Comparison of ENCODE assay signal across 14 mouse cellular contexts in genomic region chr15:101318889-101319765, GRCm38 (mm10). TPM values are rescaled to one million over a fixed set of nuclear protein-coding genes. Genes with fewer than 3 reads are reported as not detected.
DNase-seq lines count a peak whose midpoint lies in the region; ATAC-seq lines count a peak whose summit lies in the region.
"Had no signal": no experiment of that assay in that cellular context is flagged by ENCODE, and none has a peak within 500 bp of the region (broad histone marks: within the 10 kb centered on the region; RNA-seq: fewer than 3 reads in every experiment).

No protein-coding gene starts in this region.

- H3K4me3 ChIP-seq in midbrain, embryonic 11.5 days (ENCODE audit: low read depth, low read length), result no peak overlapping the region
- H3K4me3 ChIP-seq in midbrain, embryonic 14.5 days (replicated peaks; ENCODE audit: low read depth, low read length), result no peak overlapping the region
- no peak overlapping the region for H3K4me3 ChIP-seq in heart, embryonic 12.5 days
- no peak overlapping the region for H3K4me3 ChIP-seq in macrophage (ENCODE audit: inconsistent target)
- H3K4me3 ChIP-seq: limb, embryonic 13.5 days had no signal

- 77% methylated on average over 14 of the region's 14 CpGs for WGBS in midbrain, embryonic 11.5 days
- WGBS in midbrain, embryonic 14.5 days, result 68% methylated on average over 14 of the region's 14 CpGs
- 43% methylated on average over 14 of the region's 14 CpGs for WGBS in heart, embryonic 12.5 days
- 31% methylated on average over 14 of the region's 14 CpGs for WGBS in macrophage (ENCODE audit: missing documents)

- H3K36me3 ChIP-seq in midbrain, embryonic 11.5 days (ENCODE audit: control insufficient read depth, insufficient read depth, low read length), result no peaks in the 10 kb centered on the region
- H3K36me3 ChIP-seq in midbrain, embryonic 14.5 days (ENCODE audit: control insufficient read depth, insufficient read depth, low read length), result no peaks in the 10 kb centered on the region
- H3K36me3 ChIP-seq in heart, embryonic 12.5 days, result no peaks in the 10 kb centered on the region
- H3K36me3 ChIP-seq in macrophage (ENCODE audit: inconsistent target), result no peaks in the 10 kb centered on the region
- H3K36me3 ChIP-seq: limb, embryonic 13.5 days had no signal

- DNase-seq in heart, adult 11 months, result peak; percentile 96
- DNase-seq in heart, adult 8-10 months (ENCODE audit: low spot score), result no peak
- DNase-seq in midbrain, embryonic 11.5 days (ENCODE audit: low spot score, missing footprints), result peak; percentile 37
- DNase-seq in midbrain, embryonic 14.5 days, result no peak
- no peak for DNase-seq in Muller cell, postnatal 12 days (ENCODE audit: inconsistent ontology term)
- DNase-seq in left cerebral cortex, adult 18-20 months (ENCODE audit: low spot score in 2 of 2), result no peak
- DNase-seq: cerebellum, adult 9-10 months; gastrocnemius, postnatal 10 days; right cerebral cortex, postnatal 14 days had no signal

- no peak overlapping the region for H3K27ac ChIP-seq in midbrain, embryonic 11.5 days (ENCODE audit: low read depth, low read length)
- no peak overlapping the region for H3K27ac ChIP-seq in midbrain, embryonic 14.5 days (replicated peaks; ENCODE audit: low read depth, low read length)
- H3K27ac ChIP-seq in heart, embryonic 12.5 days (ENCODE audit: poor library complexity, severe bottlenecking), result peak overlapping the region; percentile 79
- H3K27ac ChIP-seq in macrophage, result peak overlapping the region; percentile 82
- H3K27ac ChIP-seq: limb, embryonic 13.5 days had no signal

- ATAC-seq in midbrain, embryonic 11.5 days (ENCODE audit: low FRiP score), result no peak
- ATAC-seq in midbrain, embryonic 14.5 days (ENCODE audit: low FRiP score, low TSS enrichment), result no peak
- ATAC-seq in heart, embryonic 12.5 days (ENCODE audit: insufficient number of reproducible peaks, low FRiP score), result no peak
- ATAC-seq: inflammation-experienced regulatory T-cells, adult 6 months had no signal

- no peak overlapping the region for H3K4me2 ChIP-seq in midbrain, embryonic 11.5 days
- no peak overlapping the region for H3K4me2 ChIP-seq in midbrain, embryonic 14.5 days (ENCODE audit: low read length)
- H3K4me2 ChIP-seq in heart, embryonic 12.5 days, result no peak overlapping the region
- H3K4me2 ChIP-seq: limb, embryonic 13.5 days had no signal

- no peaks in the 10 kb centered on the region for H3K27me3 ChIP-seq in midbrain, embryonic 11.5 days (ENCODE audit: control insufficient read depth, insufficient read depth, low read length)
- H3K27me3 ChIP-seq in midbrain, embryonic 14.5 days (ENCODE audit: control insufficient read depth, insufficient read depth, low read length), result no peaks in the 10 kb centered on the region
- H3K27me3 ChIP-seq in heart, embryonic 12.5 days (replicated peaks), result no peaks in the 10 kb centered on the region
- H3K27me3 ChIP-seq: limb, embryonic 13.5 days had no signal

- no peaks in the 10 kb centered on the region for H3K9me3 ChIP-seq in midbrain, embryonic 11.5 days (ENCODE audit: control insufficient read depth, low read length)
- H3K9me3 ChIP-seq in midbrain, embryonic 14.5 days (ENCODE audit: control insufficient read depth, low read length), result no peaks in the 10 kb centered on the region
- 0 out of 2 replicates have a peak, but pooled peaks cover 2% of the 10 kb centered on the region for H3K9me3 ChIP-seq in heart, embryonic 12.5 days (replicated peaks)
- H3K9me3 ChIP-seq: limb, embryonic 13.5 days had no signal

- H3K9ac ChIP-seq in midbrain, embryonic 11.5 days (ENCODE audit: low read length), result no peak overlapping the region
- H3K9ac ChIP-seq in midbrain, embryonic 14.5 days (replicated peaks; ENCODE audit: low read length), result no peak overlapping the region
- no peak overlapping the region for H3K9ac ChIP-seq in heart, embryonic 12.5 days
- H3K9ac ChIP-seq: limb, embryonic 13.5 days had no signal

- H3K4me1 ChIP-seq in midbrain, embryonic 11.5 days (ENCODE audit: control insufficient read depth, insufficient read depth, low read length), result peaks cover 4% of the 10 kb centered on the region; the same call in 1 of the 2 replicates
- H3K4me1 ChIP-seq in midbrain, embryonic 14.5 days (ENCODE audit: control insufficient read depth, insufficient read depth, low read length), result no peaks in the 10 kb centered on the region
- H3K4me1 ChIP-seq in heart, embryonic 12.5 days (replicated peaks), result peaks cover 50% of the 10 kb centered on the region

- peaks cover 8% of the 10 kb centered on the region; the same call in 1 of the 2 replicates for H3K79me2 ChIP-seq in macrophage (ENCODE audit: inconsistent target)

RNA-seq across cellular contexts. Expression of gene 6030408B16Rik, which starts 26.1 kb away (rescaled TPM):
- 1 to 10 TPM in 3 of 4 experiments, under 1 TPM in 1; 0.54 to 2.1 (median 1.1) TPM for total RNA-seq in heart, adult 8-10 months (2022)
- polyA plus RNA-seq in midbrain, embryonic 11.5 days (2014; fragmentation: Nextera tagmentation; extraction: Ambion mirVana), result 0.33 TPM in 1 of 2 replicates, not detected in the other
- polyA plus RNA-seq in midbrain, embryonic 14.5 days (2014; fragmentation: Nextera tagmentation; extraction: Ambion mirVana), result 0.30 and 0.51 TPM in 2 replicates
- polyA plus RNA-seq in heart, embryonic 12.5 days (2016; fragmentation: Nextera tagmentation; extraction: Ambion mirVana), result 0.73 and 0.83 TPM in 2 replicates
- total RNA-seq in macrophage (2018; cell fraction: chromatin; rRNA removed), result 1 to 10 TPM in 2 of 26 experiments, under 1 TPM in 11, not detected in 13; 0.35 to 1.2 (median 0.49) TPM
- total RNA-seq in macrophage (2018; cell fraction: cytosol; rRNA removed), result not detected
- 1 to 10 TPM in 1 of 26 experiments, under 1 TPM in 3, not detected in 22; 0.39 to 1.3 (median 0.60) TPM for total RNA-seq in macrophage (2018; cell fraction: nucleus; rRNA removed)
- not detected in 3 replicates for polyA plus RNA-seq in macrophage (2018)
- total RNA-seq in left cerebral cortex, adult 18-20 months (2021), result under 1 TPM; 0.40 to 0.42 TPM
- total RNA-seq: megakaryocyte progenitor cell, adult 5-6 weeks had no signal

RNA-seq across cellular contexts. Expression of gene Atg101, which starts 35.1 kb away (rescaled TPM):
- total RNA-seq in heart, adult 8-10 months (2022), result 10 to 100 TPM; 21.1 to 25.4 (median 21.4) TPM
- 57.9 and 67.4 TPM in 2 replicates for polyA plus RNA-seq in midbrain, embryonic 11.5 days (2014; fragmentation: Nextera tagmentation; extraction: Ambion mirVana)
- 61.2 and 87.4 TPM in 2 replicates for polyA plus RNA-seq in midbrain, embryonic 14.5 days (2014; fragmentation: Nextera tagmentation; extraction: Ambion mirVana)
- polyA plus RNA-seq in heart, embryonic 12.5 days (2016; fragmentation: Nextera tagmentation; extraction: Ambion mirVana), result 46.6 and 49.7 TPM in 2 replicates
- total RNA-seq in macrophage (2018; cell fraction: chromatin; rRNA removed), result 10 to 100 TPM in 15 of 26 experiments, 1 to 10 TPM in 11; 3.2 to 27.1 (median 11.0) TPM
- 10 to 100 TPM; 10.5 to 25.7 (median 19.1) TPM for total RNA-seq in macrophage (2018; cell fraction: cytosol; rRNA removed)
- total RNA-seq in macrophage (2018; cell fraction: nucleus; rRNA removed), result 10 to 100 TPM in 20 of 26 experiments, 1 to 10 TPM in 6; 6.5 to 19.8 (median 11.5) TPM
- 19.7 to 26.3 TPM (median 22.9 TPM) in 3 replicates for polyA plus RNA-seq in macrophage (2018)
- total RNA-seq in left cerebral cortex, adult 18-20 months (2021), result 10 to 100 TPM; 45.5 to 53.6 TPM

RNA-seq across cellular contexts. Expression of gene Krt80, which starts 50.8 kb away (rescaled TPM):
- 1 to 10 TPM; 1.5 to 4.7 (median 2.4) TPM for total RNA-seq in heart, adult 8-10 months (2022)
- not detected in 2 replicates for polyA plus RNA-seq in midbrain, embryonic 11.5 days (2014; fragmentation: Nextera tagmentation; extraction: Ambion mirVana)
- not detected in 2 replicates for polyA plus RNA-seq in midbrain, embryonic 14.5 days (2014; fragmentation: Nextera tagmentation; extraction: Ambion mirVana)
- 7.0 and 7.5 TPM in 2 replicates for polyA plus RNA-seq in heart, embryonic 12.5 days (2016; fragmentation: Nextera tagmentation; extraction: Ambion mirVana)
- total RNA-seq in macrophage (2018; cell fraction: chromatin; rRNA removed), result under 1 TPM in 9 of 26 experiments, not detected in 17; 0.13 to 0.46 (median 0.29) TPM
- total RNA-seq in macrophage (2018; cell fraction: cytosol; rRNA removed), result under 1 TPM; 0.03 to 0.68 (median 0.29) TPM
- total RNA-seq in macrophage (2018; cell fraction: nucleus; rRNA removed), result under 1 TPM in 15 of 26 experiments, not detected in 11; 0.10 to 0.79 (median 0.27) TPM
- polyA plus RNA-seq in macrophage (2018), result 0.51 to 0.83 TPM (median 0.56 TPM) in 3 replicates
- 1 to 10 TPM; 2.2 to 3.3 TPM for total RNA-seq in left cerebral cortex, adult 18-20 months (2021)

Comparison
In these comparisons a context has a peak if more than half of its experiments do, and no peak if none do; other contexts are left out.
1. DNase-seq: peak in heart, adult 11 months (single experiment) and midbrain, embryonic 11.5 days (single experiment); none in heart, adult 8-10 months (single experiment), midbrain, embryonic 14.5 days (single experiment), Muller cell, postnatal 12 days (single experiment) and left cerebral cortex, adult 18-20 months (0 of 2).
2. H3K27ac ChIP-seq: peak in heart, embryonic 12.5 days (single experiment) and macrophage (single experiment); none in midbrain, embryonic 11.5 days (single experiment) and midbrain, embryonic 14.5 days (single experiment).